ENCODE assay signal across 17 mouse cellular contexts in the genomic region with DNA sequence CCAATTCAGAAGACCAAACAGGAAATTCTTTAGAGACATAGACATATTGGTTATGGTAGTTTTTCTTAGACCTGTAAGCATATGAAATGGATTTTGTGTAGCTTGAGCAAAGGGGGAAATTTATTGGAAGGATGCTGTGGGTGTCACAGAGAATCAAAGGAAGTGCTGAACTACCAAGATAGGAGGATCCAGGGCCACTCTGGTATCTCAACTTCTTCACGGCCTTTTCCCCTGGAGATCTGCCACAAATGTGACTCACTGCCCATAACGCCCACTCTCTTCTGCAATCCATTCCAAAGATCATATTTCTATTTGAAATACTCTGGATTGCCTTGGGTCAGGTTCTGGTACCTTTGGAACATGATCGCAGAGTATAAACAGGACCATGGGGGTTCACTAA.
DNase-seq lines count a peak whose midpoint lies in the region; ATAC-seq and TF ChIP-seq lines count a peak whose summit lies in the region.
"Had no signal": no experiment of that assay in that cellular context is flagged by ENCODE, and none has a peak within 500 bp of the region (broad histone marks: within the 10 kb centered on the region; RNA-seq: fewer than 3 reads in every experiment).

No protein-coding gene starts in this region.

- ATAC-seq in frontal cortex, adult (ENCODE audit: low TSS enrichment) = no peak

- no peaks in the 10 kb centered on the region for H3K79me2 ChIP-seq in myocyte (ENCODE audit: control insufficient read depth, insufficient read depth)

- H3K27me3 ChIP-seq in myocyte (ENCODE audit: control insufficient read depth, insufficient read depth, insufficient read length) = no peaks in the 10 kb centered on the region
- H3K27me3 ChIP-seq: heart, embryonic 13.5 days; hindbrain, embryonic 12.5 days; liver, embryonic 15.5 days had no signal

- H3K4me2 ChIP-seq in myocyte (ENCODE audit: low read depth) = no peak overlapping the region
- H3K4me2 ChIP-seq: heart, embryonic 13.5 days; hindbrain, embryonic 12.5 days; liver, embryonic 15.5 days had no signal

- H3K4me3 ChIP-seq in myocyte = no peak overlapping the region
- H3K4me3 ChIP-seq: erythroblast, embryonic 14.5 days; heart, embryonic 13.5 days; hindbrain, embryonic 12.5 days; liver, embryonic 15.5 days had no signal

- no peak overlapping the region for H3ac ChIP-seq in myocyte (ENCODE audit: control insufficient read depth, insufficient read length)

- peak; percentile 74 to 89 for DNase-seq in adrenal gland, adult (ENCODE audit: inconsistent age in 2 of 2, low spot score in 1 of 2)
- DNase-seq in adrenal gland, postnatal 4 days (ENCODE audit: low spot score in 2 of 2) = no peak
- peak; percentile 30 for DNase-seq in ovary, adult 18-20 months (ENCODE audit: low spot score)
- DNase-seq in ovary, postnatal 36 days (ENCODE audit: low spot score) = no peak
- DNase-seq in fat pad, adult 2 months (ENCODE audit: extremely low read depth, low read depth, low spot score) = peak; percentile 31
- DNase-seq in cerebellum, postnatal 10 days = no peak
- DNase-seq: cerebellum, adult 11-12 months; embryo, embryonic 11 days; midbrain, embryonic 14.5 days; right cerebral cortex, postnatal 25 days; thymus, postnatal 25 days had no signal

- H3K36me3 ChIP-seq in myocyte (ENCODE audit: control insufficient read depth, insufficient read depth) = no peaks in the 10 kb centered on the region
- H3K36me3 ChIP-seq: heart, embryonic 13.5 days; hindbrain, embryonic 12.5 days; liver, embryonic 15.5 days had no signal

- TF ChIP-seq POLR2A in myocyte (IDR thresholded peaks at IDR 0.05; ENCODE audit: insufficient read length, low read depth) = no peak

TF ChIP-seq in myocyte, 11 proteins besides CTCF, POLR2A, EP300 and RAD21:
- TF ChIP-seq MYOG (IDR thresholded peaks at IDR 0.05; ENCODE audit: control insufficient read depth in 1 of 3, insufficient read depth in 1 of 3, insufficient read length in 2 of 3, low read depth in 2 of 3) = no peak
- peak; percentile 82 for TF ChIP-seq CEBPB (IDR thresholded peaks at IDR 0.05; ENCODE audit: insufficient read depth, poor library complexity, severe bottlenecking)
TF ChIP-seq in myocyte: peak in this region for 1.

Comparison
In these comparisons a context has a peak if more than half of its experiments do, and no peak if none do; other contexts are left out.
1. DNase-seq: peak in adrenal gland, adult (2 of 2), ovary, adult 18-20 months (single experiment) and fat pad, adult 2 months (single experiment); none in adrenal gland, postnatal 4 days (0 of 2), ovary, postnatal 36 days (single experiment) and cerebellum, postnatal 10 days (0 of 2).